Mouse (Mus musculus): ENCODE measurements around the gene Tbccd1.

GRCm38 (mm10) chr16:22791235-22791634 is 66.2 kb downstream of the Tbccd1 start:
- TF ChIP-seq CTCF (IDR thresholded peaks at IDR 0.05; ENCODE audit: control insufficient read depth, insufficient read depth, insufficient read length) (no peak), MYOG (IDR thresholded peaks at IDR 0.05; ENCODE audit: control insufficient read depth, extremely low read depth, insufficient read length) (no peak), MAX (IDR thresholded peaks at IDR 0.05) (no peak), CEBPB (IDR thresholded peaks at IDR 0.05; ENCODE audit: low read depth) (no peak), MYOD1 (IDR thresholded peaks at IDR 0.05; ENCODE audit: control insufficient read depth, insufficient read length, low read depth) (no peak)
